Mouse (Mus musculus) gastrocnemius, adult 18-20 months (tissue): ENCODE measurements around the gene Fer. TPM values are rescaled to one million over a fixed set of nuclear protein-coding genes. Genes with fewer than 3 reads are reported as not detected.

ENCODE experiments used
- DNase-seq: peaks from one replicate; pipeline ENCODE4 v3.0.0; 2021; ENCODE audit warnings: low spot score
- total RNA-seq, 2 experiments: library from RNA; stranded (reverse); gene quantifications; 2 replicates each; pipeline ENCODE4 v1.2.3; 2021

Fer gene
- total RNA-seq, 2 experiments from 2014 or later: 12.2 to 14.4 TPM

DNA sequence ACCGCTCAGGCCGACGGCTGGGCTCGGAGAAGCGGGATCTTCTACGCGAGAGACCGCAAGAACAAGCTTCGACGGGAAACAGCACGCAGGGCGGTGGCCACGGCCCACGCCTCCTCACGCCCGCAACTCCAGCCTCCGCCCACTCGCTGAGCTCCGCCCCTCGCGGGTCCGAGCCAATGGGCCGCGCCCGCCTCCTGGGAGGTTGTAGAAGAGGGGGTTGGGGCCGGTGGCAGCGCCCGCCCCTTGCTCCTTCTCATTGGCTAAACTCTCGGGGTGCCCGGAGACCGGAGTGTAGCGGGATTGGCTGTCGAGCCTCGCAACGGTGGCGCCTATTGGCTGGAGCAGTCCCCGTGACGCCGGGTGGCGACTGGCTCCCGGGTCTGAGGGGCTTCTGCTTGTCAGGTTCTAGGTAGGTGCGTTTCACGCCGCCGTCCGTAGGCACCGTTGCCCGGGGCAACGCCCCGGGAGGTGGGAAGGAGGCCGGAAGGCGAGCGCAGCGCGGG, 836 bp downstream of the Fer start, which contains the start of gene A930002H24Rik:
A930002H24Rik (minus strand) TSS at position 145 of the 503 bp plus-strand sequence.
- DNase-seq: peak; percentile 99

DNA sequence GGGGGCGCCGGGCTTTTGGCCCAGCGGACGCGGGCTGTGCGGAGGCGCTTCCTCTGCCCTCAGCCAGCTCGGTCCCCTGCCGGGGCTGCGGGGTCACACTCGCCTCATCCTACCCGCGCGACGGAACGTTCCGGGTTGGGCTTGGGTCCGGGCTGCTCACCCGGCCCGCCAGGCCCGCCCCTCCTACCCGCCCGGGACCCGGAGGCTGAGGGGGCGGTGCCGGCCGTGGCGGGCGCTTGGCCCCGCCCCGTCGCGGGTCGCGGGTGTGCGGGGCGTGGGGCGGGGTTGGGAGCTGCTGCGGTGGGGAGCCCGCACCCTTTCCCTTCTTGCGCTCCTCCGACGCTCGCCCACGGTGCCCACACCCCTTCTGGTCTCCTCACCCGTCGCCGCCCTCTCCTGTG, 1.3 kb downstream of the Fer start:
- no peak for DNase-seq

DNA sequence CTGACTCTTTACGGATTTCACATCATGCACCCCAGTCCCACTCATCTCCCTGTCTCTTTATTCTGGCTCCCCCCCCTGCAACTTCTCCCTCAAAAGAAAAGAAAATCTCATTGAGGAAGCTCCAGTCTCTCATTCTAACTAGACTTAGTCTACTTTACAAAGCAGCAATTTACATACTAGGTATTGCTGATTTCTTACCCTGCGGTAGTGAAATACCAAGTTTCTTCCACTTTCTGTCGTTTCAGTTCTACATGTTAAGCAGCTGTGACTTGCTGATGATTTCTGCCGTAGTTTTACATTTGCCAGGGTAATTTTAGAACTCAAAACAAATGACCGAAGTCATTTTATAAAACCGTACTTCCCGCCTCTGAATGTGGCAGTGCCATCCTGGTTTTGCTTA, 8.9 kb downstream of the Fer start:
- no peak for DNase-seq

DNA sequence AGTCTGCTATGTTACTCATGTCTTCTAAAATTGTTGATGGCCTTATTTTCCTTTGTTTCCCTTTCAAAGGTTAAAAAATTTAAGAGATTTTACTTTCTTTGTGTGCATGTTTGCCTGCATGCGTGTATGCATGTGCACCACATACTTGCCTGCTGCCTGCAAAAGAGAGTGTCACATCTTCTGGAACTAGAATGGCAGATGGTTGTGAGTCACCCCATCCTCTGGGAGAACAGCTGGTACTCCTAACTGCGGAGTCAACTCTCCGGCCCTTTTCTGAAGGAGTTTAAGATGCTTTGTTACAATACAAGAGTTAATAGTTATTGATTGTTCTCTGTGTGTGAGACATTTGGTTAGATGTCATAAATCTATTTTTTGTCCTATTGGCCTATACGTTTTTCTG, 16.0 kb downstream of the Fer start:
- DNase-seq: peak; percentile 39

DNA sequence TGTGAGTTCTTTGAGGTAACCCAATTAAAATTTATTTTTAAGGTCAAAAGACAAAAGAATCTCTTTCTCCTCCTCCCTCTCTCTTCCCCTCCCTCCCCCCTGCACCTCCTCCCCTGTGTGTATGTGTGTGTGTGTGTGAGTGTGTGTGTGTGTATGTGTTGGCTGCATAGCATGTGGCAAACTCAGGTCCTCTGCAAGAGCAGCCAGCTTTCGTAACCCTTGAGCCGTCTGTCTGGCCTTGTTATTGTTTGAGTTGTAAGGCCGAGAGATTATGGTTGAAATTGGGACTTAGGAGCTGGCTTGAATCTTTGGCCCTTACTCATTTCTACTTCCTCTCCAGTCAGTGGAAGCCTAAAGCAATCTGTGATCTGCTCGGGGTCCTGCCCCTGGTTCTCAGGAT, 17.1 kb downstream of the Fer start:
- no peak for DNase-seq

DNA sequence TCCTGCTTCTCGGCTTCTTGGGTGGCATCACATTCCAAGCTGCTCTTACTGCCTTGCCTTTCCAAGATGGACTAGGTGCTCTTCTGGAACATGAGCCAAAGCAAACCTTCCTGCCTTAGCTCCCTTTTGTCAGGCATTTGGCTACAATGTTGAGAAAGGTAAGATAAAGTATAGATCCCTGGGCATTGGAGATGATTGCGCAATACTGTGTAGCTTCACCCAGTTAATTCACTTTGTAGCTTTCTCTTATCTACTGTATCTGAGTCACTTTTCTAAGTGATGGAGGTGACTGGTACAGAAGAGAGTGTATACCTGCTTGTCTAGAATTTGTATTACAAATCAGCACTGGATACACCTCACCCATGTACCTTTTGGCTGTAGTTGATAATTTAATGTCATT, 24.1 kb downstream of the Fer start:
- no peak for DNase-seq

DNA sequence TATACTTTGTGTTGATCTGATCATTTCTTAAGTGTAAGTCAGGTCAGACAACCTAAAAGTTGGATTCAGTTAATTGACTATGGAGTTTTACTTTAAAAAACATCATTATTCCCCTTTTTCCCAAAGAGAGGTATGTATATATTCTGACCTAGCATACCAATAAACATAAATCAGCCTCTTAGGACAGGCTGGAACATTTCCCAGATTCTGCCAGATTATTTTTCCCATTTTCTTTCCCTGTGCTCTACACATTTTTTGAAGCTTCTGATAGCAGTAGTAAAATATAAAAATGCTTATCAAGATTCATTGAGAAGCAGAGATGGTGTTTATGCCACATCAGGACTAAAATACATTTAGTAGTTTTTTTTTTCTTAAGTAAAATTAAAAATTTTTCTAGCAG, 27.7 kb downstream of the Fer start:
- no peak for DNase-seq

DNA sequence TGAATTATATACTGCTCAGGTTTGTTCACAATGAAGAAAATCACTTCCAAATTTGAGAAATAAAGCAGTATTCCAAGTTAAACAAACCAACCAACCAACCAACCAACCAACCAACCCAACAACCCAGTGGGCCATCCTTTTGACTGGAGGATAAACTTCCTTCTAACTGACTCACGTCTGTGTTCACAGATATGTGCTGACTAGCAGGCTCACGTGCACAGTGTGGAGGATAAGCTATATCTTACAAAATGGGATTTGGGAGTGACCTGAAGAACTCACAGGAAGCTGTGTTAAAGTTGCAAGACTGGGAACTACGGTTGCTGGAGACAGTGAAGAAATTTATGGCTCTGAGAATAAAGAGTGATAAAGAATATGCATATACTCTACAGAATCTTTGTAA, 33.0 kb downstream of the Fer start:
- no peak for DNase-seq

DNA sequence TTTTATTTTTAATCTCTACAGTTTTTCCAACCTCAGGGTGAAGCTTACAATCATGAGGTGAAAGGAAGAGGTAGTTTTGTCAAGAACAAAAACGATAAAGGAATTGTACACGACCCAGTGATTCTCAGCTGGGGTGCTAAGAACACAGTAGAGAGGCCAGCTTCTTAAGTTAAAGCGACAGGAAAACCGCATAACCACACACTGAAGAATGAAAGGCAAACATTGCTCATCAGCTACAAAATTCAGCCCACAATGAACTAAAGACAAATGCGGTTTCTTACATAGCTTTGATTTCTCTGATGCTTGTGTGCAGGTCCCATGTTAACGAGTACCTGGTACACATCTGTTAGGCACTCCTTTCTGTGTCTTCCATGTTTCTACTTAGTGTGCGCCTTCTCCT, 34.2 kb downstream of the Fer start:
- no peak for DNase-seq

DNA sequence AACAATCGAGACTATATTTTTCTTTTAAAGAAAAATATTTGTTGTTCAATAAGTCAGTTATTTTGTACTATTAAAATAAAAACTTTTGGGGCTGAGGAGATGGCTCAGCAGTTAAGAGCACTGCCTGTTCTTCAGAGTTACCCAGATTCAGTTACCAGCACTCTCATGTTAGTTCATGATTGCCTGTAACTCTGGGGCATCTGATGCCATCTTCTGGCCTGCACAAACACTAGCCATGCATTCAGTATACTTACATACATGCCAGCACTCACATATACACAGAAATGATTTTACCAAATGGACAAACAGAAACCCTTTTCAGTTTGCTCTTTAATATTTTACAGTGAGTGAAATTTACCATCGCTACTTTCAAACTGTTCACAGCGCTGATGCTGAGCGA, 46.4 kb downstream of the Fer start:
- no peak for DNase-seq

DNA sequence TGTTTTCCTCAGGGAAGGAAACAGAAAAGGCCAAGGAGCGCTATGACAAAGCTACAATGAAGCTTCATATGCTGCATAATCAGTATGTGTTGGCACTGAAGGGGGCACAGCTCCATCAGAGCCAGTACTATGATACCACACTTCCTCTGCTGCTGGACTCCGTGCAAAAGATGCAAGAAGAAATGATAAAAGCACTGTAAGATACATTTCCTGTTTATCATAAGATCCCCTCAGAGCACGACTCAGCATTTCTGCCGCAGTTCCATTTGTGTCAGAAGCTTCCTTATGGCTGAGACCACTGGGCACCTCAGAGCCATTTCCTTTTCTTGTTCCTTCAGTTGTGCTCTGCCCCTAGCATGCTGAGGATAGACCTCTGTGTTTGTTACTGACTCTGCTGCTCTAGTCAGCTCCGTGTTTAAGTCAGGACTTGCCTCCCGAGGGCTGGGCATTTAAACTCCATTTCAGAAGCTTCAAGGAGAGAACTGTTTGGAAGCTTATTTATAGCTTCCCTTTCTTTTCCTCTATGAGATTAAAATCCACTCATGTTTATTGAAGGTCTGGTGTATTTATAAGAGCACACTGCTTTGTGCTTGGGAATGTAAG, 58.8 kb downstream of the Fer start:
- DNase-seq: no peak

DNA sequence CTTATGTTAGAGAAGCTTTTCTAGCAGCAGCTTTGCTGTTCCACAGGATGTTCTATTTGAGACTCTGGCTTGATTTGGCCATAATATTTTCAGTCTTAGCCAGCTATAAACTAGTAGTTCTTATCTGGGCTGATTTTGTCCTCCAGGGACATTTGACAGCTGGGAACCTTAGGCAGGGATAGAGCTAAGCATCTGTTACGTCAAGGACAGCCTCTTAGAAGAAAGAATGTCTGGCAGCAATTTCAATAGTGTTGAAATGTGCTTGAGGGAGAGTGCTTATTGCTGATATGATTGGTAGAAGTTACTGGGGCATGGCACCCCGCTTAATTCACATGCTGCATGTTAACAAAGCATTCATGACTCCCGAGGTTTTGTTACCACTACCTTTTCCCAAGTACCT, 62.7 kb downstream of the Fer start:
- DNase-seq: no peak

DNA sequence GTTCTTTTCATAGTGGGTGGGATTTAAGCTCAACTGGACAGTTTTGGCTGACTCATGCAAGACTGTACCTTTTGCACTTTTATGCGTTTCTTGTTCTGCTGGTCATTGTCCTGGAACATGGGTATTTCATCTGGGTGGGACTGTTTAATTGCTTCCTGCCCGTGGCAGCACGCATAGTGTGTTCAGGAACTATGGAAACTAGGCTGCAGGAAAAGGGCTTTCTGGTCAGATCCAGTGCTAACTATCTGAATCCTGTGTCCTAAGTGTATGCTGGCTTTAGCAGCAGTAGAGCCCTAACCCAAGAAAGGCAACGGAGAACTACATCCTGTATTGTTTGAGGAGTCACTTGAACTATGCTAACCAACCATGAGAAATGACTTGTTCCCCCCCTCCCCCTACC, 67.8 kb downstream of the Fer start:
- no peak for DNase-seq

DNA sequence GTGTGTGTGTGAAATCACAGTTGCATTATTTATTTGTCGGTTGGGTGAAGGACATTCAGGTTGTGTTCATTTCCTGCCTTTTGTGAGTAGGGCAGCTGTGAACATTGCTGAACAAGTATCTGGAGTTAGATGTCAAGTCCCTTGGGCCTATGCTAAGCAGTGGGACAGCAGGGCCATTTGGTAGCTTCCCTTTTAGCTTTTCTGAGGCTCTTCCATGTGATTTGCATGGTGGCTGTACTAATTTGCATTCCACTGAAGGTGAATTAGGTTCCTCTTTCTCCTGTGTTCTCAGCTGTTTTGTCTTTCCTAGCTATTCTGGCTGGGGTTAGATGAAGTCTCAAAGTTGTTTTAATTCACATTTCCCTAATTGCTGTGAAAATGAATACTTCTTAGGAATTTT, 68.7 kb downstream of the Fer start:
- DNase-seq: no peak

DNA sequence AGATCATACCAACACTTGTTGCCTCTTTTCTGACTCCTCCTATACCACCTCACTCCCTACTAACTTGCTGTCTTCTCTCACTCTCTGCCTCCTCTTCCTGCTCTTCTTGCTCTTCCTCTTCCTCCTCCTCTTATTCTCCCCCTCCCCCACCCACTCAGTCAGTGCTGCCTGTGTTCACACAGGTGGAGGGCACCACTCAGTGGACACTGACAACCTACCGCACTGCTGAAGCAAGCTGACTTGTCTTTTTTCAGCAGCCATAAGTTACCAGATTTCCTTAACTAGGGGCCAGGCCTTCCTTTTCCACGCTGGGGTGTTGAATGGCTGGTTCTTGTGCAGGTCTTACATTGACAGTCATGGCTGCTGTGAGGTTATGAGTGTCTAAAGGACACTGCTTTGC, 72.5 kb downstream of the Fer start:
- DNase-seq: no peak

DNA sequence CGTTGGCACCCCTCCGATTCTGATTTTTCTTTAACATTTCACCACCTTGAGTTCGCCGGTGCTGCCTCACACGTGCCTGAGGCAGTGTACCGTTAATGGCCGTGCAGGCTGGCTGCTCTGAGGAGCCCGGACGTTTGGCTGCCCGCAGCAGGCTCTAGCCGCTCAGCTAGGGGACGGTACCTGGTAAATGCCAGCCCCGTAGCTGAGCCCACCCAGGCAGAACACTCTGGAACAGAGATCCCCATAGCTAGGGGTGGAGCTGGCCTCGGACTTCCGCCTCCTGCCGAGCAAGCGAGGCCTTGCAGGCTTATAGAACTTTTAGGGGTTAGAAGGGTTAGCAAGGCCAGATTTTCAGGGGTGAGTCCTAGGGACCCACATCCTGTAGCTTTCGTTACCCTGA, 75.0 kb downstream of the Fer start:
- DNase-seq: no peak

DNA sequence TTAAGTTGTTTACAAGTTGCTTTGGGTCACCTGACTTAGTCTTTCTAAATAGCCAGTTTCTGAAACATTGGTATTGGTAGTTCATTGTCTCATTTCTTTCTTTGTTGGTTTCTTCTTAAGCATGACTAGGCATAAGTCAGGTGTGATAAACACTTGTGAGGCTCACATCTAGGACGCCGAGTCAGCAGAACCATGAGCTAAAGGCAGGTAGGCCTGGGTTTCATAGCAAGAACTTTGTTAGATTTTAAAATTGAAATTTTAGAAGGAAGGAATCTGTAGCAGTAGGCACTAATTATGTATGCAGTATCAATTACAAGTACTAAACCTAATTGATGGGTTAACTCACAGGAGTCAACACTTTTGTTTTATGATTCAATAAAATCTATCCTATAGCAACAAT, 83.9 kb downstream of the Fer start:
- no peak for DNase-seq

DNA sequence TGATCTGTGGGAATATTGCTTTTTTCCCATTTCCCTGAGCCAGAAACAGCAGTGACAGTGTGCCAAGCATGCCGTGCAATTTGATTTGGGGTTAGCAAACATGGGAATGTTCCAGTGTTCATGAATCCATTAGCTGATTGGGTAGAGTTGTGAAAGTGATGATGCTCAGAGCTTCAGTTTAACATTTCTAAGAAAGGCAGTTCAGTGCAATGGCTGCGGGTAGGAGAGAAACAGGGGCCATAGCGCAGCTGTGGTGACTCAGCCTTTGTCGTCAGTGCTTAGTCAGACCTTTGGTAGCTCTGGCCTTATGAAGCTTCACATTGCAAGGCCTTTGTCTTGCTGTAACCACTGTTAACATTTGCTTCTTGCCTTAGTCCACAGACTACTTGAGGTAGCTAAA, 85.9 kb downstream of the Fer start:
- no peak for DNase-seq

DNA sequence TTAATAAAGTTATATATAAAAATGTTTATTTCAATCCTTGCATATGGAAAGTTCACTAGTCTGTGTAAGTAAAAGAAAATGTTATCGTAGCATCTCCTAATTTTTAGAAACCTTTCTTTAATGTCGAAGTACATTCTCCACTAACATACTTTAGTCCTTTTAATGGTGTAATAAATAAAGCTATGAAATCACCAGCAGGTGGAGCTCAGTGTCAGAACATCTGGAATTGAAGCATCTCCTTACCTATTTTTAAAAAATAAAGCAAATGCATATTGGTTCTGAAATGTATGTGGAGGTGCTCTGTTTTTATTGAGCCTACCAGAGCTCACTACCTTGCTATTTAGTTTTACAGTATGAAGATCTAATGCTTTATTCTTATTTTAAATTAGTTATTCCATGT, 88.6 kb downstream of the Fer start:
- no peak for DNase-seq

DNA sequence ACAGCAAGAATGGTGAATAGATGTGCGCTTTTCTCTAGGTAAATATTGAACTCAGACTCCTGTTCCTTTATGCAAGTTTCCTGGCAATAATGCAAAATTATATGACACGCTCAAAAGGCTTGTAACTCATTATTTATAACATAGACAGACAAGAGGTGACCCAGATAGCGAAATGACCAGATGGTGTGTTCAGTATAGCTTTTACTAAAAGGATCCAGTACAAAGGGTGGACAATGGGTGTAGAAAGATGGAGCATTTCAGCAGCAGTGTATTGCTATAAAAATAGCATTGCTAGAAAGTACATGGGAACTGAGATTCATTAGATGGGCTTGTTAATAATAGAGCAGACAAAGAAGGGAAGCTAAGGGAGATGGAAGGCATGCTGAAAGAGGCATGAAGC, 104.2 kb downstream of the Fer start:
- no peak for DNase-seq

DNA sequence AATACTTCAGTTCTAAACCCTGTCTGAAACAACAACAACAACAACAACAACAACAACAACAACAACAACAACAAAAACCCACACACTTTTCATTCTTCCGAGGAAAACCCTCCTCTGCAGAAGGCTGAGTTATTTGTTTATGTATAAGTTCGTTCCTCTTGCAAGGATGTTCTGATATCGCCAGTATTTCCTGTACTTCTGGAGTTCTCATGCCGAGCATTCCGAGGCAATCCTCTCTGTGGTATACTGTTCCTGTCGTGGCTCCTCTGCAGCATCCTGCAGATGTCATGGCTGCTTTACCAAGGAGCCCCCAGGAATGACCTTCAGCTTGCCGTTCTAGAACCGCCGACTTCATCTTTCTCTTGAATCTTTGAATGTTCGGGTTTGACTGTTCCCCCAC, 106.6 kb downstream of the Fer start:
- DNase-seq: no peak

DNA sequence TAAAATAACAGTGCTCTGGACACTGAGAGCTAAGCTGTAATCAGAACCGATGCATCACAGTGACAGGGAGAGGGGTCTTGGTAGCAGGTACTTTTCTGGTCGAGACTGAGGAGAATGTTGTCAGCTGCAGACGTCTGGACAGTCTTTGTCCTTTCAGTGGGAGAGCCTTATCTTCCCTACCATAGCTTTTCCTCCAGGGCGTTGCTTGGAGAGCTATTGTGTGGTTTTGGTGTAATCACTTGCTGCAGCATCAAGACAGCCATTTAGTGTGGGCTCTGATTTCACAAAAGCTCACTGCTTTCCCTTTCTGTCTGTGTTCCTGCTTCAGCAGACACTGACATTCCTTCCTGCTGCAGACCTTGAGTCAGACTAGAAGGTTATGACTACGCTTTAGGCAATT, 107.4 kb downstream of the Fer start:
- no peak for DNase-seq

DNA sequence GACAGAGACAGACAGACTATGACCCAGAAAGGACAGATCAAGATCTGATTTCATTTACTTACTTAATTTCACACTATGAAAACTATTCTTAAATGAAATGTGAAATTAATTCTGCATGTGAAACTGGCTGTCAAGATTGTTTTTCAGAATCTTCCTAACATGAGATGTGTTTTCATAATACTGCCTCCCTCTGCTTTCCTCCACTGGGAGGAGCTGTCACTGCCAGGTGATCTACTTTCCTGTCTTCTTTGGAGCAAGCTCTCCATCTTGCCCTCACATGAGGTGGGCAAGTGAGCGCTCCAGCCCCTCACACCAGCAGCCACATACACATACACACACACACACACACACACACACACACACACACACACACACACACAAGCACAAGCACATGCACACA, 108.1 kb downstream of the Fer start:
- DNase-seq: no peak

DNA sequence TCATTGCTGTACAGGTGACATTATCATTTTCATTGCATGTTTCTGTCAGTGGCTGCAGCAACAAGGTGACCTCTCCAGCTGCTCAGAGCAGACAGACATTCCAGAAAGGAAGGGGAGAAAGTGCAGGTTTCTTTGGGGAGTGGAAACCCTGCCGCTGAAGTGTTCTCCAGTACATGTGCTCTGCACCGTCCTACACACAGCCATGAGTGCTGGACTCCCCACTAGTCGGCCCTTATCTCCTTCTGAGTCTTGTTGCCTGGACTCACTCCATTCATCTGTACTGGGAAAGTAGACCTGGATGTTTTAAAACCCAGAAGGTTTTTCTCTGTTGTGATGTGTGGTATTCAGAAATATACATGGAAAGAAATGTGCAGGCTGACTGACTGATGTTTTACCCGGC, 109.3 kb downstream of the Fer start:
- DNase-seq: no peak
